Mouse (Mus musculus): ENCODE data around the gene Prcp.
"Not testable (repeated sequence)": the region's sequence is repeated elsewhere in the genome, so short reads cannot be mapped to it uniquely, and the experiment has no call there.

Gene Prcp

GRCm38 (mm10) chr7:92978720-92979119 lies 104.5 kb downstream of the Prcp start:
- not testable (repeated sequence) for DNase-seq (ENCODE audit: low spot score)

GRCm38 (mm10) chr7:92980741-92981140 lies 106.5 kb downstream of the Prcp start:
- no peak for DNase-seq (ENCODE audit: low spot score)

- no peak for DNase-seq (ENCODE audit: low spot score)
Measured at GRCm38 (mm10) chr7:92981864-92982263, 107.6 kb downstream of the Prcp start.
